Mouse (Mus musculus) MEL-GATA-1-ER (cell line): Measurements from ENCODE around the gene Prn.

ENCODE experiments used
- DNase-seq: peaks from one replicate; pipeline ENCODE4 v3.0.0-alpha.2; 2012; ENCODE audit warnings: low read depth; ENCODE audit errors: extremely low read depth

The Prn gene

GRCm38 (mm10) chr2:131993563-131994088, 83.9 kb downstream of the Prn start:
- no peak for DNase-seq

DNA sequence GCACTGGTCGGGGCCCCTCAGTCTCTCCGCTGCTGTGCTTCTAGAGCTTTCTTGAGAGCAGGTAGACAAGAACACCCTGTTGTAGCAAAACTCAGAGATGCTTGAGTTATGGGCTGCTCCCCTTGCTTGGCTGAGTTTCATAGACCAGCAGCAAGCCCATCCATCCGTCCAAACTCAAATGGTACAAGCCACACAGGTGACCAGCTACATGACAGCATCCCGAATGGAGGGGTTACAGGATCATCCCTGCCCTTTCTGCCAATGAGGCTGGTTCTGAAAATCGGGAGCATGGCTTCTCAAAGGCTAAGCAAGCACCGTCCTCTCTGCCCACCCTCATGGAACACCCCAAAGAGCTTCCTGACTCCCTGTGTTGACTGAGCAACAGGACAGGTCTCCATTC, 85.2 kb downstream of the Prn start:
- no peak for DNase-seq

DNA sequence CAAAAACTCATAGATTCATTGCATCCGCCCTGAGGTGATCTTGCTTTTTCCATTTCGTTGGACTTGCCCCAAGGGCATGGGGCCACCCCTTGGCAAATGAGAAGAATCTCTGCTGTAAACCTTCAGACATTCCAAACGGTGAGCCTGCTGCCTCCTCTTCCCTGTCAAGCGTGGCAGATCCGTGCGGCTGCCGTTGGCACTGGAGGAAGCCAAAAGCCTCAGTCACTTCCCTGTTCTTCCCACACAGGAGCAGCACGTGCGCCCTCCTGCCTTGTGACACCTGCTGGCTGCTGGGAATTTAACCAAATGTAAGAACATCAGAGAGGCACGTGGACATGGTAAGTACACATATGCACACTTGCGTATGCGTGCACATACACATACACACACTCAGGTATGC, 86.0 kb downstream of the Prn start:
- no peak for DNase-seq

- DNase-seq: no peak
These were observed 86.6 kb downstream of the Prn start for GRCm38 (mm10) chr2:131996369-131996768.

- DNase-seq: no peak
These were observed 87.6 kb downstream of the Prn start for GRCm38 (mm10) chr2:131997356-131997755.

GRCm38 (mm10) chr2:132001696-132002334, 92.1 kb downstream of the Prn start:
- no peak for DNase-seq

DNA sequence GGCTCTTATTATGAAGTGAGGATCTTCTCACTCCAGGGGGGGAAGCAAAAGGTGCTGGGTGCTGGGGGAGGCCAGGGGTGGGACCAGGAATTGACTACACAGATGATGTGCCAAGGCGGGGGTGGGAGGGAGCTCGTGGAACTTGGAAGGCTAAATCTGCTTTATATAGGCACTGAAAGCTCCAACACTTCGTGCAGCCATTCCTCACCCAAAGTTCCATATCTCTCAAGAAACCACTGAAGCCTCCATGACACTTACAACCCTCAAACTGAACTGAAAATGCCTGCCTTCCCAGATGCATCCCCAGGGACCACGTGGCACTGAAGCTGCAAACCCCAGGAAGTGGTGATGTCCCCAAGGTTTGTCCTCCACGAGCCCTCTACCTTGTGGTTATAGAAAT, 94.2 kb downstream of the Prn start:
- DNase-seq: no peak

DNA sequence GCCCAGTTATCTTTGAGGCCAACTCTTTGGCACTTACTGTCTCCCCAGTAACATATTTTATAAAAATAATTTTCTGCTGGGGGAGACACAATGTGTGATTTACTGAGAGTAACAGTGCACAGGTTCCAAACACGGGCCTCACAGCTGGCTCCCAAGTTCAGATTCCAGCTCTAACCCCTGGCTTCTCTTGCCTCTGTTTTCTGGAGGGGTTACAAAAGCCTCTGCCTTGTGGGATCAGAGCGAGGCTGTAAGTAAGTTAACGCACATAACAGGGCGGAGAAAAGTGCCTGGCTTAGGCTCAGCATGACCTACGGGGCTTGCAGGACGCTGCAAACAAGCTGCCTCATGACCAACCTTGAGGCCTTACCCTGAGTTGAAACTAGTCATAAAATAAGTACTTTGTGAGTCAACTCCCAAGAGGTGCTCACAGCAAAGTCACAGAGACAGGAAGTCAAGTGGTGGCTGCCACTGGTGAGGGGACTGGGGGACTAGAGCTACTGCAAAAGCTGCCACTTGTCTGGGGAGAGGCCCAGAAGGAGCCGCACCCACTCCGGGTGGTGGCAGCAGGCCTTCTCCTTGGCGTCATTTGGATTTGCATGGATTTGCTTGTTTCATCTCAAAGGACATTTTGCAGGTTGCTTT, 94.9 kb downstream of the Prn start:
- DNase-seq: no peak

GRCm38 (mm10) chr2:132005445-132005844, 95.7 kb downstream of the Prn start:
- no peak for DNase-seq
